Mouse (Mus musculus) kidney, postnatal 4 days (tissue): ENCODE data around the gene Kcnj4.

Experiments used
- DNase-seq, 2 experiments: peaks; one replicate each; pipeline ENCODE4 v3.0.0; 2021; ENCODE audit warnings: mixed read lengths in 2 of 2

Gene Kcnj4

DNA sequence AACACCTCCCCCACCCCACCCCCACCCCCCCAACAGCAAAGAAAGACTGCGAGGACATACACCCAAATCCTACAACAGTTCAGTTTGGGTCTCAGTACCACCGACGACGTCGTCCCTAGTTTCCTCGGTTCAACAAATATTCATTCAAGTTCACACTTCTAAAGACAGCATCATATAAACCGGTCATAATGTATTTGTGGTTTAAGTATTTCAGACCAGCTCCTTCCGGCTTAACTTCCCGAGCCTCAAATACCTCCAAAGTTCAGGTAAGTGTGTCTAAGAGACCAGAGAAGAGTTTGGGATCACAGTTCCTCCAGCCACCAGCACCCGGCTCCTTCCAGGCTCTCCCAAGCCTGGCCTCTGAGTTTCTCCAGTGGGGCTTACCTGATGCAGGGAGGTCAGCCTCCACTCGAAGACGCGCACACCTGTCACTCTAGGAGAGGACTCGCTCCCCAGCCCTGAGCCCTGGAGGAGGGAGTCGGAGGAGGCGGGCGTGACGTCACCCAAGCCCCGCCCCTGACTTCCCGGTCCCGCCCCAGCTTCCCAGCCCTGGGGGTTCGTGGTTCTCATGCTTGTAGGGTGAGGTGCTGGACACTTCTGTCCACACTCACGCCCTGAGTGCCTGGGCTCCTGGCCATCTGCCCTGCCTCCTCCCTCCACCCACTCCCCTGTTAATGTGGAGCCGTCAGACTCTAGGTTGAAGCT lies 49.8 kb downstream of the Kcnj4 start, which contains the start of gene Csnk1e:
Gene Csnk1e (minus strand): TSS at position 461 of the 705 bp plus-strand sequence.
- peak; percentile 80 to 85 for DNase-seq

DNA sequence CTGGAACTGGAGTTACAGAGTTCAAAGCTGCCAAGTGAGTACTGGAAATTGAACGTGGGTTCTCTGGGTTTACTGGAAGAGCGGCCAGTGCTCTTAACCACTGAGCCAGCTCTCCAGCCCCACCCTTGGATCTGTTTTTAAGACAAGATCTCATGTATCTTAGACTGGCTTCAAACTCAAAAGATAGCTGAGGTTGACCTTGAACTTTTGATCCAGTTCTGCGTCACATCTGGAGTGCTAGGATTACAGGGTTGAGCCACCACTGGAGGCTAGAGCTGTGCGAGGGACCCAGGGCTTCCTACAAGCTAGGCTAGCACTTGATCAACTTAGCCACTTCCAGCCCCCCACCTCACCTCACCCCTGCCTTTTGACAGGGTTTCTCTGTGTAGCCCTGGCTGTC lies 51.2 kb downstream of the Kcnj4 start:
- no peak for DNase-seq

DNA sequence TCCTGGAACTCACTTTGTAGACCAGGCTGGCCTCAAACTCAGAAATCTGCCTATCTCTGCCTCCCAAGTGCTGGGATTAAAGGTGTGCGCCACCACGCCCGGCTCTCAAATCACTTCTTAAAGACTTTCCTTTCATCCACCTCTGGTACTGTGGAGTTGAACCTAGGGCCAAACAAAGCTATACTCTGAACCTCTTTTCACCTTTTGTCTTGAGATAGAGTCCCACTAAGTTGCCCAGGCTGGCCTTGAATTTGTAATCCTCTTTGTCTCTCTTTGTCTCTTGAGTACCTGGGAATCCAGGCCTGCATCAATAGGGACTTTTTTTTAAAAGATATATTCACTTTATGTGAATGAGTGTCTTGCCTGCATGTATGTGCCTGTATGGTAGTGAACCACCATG lies 57.0 kb downstream of the Kcnj4 start:
- no peak for DNase-seq

DNA sequence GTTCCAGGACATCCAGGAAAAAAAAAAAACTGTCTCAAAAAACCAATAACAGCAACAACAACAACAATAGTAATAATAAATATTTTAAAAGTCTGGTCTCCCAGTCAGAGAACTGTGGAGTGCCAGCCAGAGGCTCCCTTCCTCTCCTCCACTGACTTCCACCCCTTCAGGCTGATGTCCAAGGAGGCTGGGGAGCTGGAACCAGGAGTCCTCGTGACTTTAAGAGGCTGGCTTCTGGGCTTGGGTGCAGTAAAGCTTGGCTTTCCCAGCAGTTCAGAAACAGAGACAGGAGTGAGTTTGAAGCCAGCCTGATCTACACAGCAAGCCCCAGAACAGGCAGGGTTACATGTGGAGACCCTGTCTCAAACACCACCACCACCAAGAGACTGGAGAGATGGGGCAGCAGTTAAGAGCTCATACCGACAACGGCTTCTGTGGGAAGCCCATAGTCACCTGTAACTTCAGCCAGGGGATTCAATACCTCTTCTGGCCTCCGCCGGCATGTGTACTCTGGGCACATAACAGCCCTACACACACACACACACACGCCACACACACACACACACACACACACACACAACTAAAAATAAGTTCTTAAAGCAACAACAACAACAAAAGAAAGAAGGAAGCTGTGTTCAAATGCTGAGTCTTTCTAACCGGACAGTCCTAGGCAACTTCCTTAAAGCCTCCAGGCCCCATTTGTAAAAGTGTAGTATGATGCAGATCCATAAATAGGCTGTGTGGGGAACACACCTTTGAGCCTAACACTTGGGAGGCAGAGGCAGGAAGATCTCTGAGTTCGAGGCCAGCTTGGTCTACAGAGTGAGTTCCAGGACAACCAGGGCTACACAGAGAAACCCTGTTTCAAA lies 59.0 kb downstream of the Kcnj4 start:
- no peak for DNase-seq

DNA sequence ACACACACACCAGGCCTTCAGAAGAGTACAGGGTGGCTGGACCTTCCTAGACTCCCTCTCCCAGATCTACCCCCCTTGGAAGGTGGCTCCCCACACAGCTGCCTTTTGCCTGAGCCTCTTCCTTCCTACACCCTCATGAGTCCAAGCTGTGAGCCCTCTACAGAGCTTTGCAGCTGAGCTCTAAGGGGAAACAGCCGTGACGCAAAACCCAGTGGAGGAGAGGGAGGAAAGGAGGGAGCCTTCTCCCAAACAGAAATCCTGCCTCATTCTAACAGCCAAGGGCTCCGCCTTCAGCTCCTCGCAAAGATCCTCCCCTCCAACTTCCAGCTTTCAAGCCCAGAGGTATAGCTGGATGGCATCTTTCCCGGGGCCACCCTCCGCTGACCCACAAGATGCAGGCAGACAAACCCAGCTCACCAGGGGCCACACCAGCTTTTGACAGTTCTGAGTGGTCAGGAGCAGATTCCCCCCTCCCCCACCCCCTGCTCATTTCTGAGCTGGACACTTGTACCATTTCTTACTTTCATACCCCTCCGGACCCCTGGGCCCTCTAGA lies 61.1 kb downstream of the Kcnj4 start:
- no peak for DNase-seq

DNA sequence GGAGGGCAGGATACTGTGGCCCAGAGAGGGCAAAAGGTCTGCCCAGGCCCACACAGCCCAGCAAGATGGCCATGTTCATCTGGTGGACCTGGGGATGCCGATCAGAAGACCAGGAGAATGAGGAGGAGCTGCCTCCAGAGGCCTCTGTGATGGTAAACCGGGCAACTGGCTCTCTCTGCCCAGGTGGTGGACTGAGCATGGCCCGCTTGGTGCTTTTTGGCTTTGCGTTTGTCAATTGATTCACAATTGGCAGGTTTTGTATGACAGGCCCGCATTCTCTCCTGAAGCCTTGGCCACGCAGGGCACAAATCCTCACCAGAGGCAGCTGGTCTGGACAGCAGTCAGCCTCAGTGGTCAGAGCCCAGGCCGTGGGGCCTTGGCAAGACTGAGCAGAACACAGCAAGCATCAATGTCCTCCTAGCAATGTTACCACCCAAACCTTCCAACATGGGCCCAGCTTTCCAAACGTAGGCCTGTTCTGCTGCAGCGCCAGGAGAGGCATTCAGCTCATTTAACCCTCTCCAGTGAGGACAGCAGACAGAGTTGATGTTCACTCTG lies 62.0 kb downstream of the Kcnj4 start:
- DNase-seq: no peak

DNA sequence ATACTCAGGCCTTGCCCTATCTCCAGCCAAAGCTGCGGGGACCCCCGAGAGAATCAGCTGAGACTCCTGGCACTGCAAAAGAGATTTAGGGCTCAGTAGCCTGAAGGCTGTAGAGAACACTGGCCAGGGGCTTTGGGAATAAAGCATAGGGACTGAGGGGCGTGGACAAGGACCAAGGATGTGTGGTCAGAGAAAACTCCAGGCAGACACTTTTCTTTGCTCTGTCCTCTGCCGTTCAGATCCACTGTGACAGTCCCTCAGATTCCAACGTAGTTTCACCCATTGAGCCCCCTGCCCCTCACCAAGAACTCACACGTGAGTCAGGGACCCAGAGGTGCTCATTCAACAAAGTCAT lies 62.8 kb downstream of the Kcnj4 start:
- DNase-seq: no peak

DNA sequence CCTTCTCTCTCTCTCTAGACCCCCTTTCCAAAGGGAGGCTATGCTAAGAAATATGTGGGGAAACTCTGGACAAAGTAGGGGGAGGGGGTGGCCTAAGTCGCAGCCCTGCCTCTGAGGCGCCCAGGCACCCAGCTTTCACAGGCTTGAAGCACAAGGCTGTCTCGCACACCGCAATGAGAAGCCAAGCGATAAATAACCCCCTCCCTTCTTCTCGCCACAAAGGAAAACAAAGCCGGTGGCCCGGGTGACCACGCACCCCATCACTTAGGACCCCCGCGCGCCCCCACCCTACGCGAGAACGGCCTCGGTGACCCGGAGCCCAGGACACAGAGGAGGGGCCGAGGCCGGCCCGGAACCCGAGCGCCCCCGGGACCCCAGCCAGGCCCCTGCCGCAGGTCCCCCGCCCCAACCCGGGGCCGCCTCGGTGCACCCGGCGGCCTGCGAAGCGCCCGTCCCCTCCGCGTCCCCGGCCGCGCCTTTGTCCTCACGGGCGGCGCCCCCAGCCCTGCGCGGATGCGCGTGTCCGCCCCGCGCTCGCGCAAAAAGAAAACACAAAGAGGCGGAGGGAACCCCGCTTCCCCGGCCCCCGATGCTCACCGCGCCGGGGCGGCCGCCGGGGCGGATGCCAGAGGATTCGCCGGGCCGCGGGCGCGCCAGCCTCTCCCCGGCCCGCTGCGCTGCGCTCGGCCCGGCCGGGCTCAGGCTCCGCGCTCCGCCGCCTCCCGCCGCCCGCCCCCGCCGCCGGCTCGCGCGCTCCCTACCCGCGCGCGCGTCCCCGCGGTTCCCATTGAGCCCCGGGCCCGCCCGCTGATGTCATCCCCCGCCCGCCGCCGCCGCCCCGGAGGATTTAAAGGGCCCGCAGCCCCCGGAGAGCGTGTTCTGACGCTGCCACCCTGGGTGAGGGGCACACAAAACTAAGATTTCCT lies 63.4 kb downstream of the Kcnj4 start:
- DNase-seq: peak; percentile 87 to 90

DNA sequence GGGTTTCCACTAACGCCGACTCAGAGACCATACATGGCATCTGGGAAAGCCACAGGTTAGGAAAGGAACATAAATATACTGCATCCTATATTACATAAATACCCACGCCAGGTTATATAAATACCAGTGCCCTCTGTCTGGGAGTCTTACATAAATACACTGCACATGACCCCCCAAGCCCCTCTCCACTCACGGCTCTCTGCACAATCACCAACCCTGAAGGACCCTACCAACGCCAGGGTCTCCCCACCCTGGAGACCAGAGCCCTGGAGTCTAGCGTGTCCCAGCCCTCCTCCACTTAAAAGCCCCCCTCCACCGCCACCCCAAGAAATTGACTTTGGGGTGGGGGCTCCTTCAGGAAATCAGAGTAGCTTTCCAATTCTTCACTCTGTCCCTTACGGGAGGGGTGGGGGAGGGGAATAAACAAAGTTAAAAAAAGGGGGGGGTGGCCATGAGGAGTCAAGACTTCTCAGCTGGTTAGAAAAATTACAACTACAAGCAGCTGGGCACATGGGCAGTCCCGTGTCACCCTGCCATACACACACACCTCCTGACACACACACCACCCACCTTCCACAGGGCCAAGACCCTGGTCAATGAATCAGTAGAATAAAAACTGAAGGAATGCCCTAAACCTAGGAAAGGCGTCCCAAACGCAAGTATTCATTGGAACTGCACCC lies 64.2 kb downstream of the Kcnj4 start:
- peak in 1 of 2 experiments; percentile 51 for DNase-seq

DNA sequence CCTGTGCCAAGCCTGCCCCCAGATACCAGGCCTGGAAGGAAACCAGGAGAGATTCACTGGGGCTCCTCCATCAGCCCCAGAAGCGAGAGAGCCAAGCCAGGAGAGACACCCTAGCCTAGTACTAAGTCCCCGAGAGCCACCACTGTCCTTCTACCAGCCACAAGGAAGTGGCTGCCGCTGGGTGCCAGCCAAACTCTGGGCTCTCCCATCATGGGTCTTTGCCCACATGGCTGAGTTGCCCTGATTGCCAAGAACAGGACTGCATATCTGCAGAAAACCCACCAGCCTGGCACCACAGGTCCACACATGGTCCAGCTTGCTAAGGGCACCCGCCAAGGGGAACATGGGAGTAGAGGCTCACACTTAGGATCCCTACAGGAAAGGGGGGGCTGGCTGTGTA lies 64.8 kb downstream of the Kcnj4 start:
- DNase-seq: peak; percentile 57 to 60

DNA sequence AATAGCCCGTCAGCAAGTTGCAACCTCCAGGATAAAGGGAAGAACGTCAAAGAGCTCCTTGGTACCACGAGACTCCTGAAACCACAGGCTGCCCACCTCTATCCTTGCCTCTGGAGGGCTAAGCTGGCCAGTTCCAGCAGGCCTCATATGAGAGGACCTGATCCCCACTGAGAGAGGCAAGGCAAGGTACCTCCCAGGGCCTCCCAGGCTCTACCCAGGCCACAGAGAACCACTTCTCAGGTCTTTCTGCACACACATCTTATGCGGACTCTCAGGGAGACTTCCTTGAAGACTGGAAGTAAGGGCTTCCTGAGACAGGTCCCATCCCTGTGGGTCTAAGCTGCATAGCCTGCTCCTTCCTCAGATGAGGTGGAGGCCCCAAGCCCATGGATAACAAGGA lies 65.7 kb downstream of the Kcnj4 start:
- no peak for DNase-seq

DNA sequence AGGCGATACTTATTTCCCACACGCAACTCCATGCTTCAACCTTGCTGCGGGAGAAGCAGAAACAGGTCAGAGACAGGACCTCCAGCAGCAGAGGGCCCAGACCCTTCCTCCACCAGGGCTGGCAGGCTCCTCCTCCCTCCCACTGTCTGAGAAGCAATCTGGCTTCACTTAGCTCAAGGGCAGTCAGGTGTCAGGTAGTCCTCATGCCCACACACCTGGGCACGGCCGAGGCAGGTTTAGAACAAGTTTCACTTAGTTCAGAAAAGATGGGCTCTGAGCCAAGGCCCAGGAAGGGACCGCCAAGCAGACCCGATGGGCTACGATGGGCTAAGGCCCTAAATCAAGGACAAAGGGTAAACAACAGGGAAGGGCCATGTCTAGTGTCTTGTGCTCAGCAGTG lies 66.2 kb downstream of the Kcnj4 start:
- peak in 1 of 2 experiments; percentile 38 for DNase-seq

DNA sequence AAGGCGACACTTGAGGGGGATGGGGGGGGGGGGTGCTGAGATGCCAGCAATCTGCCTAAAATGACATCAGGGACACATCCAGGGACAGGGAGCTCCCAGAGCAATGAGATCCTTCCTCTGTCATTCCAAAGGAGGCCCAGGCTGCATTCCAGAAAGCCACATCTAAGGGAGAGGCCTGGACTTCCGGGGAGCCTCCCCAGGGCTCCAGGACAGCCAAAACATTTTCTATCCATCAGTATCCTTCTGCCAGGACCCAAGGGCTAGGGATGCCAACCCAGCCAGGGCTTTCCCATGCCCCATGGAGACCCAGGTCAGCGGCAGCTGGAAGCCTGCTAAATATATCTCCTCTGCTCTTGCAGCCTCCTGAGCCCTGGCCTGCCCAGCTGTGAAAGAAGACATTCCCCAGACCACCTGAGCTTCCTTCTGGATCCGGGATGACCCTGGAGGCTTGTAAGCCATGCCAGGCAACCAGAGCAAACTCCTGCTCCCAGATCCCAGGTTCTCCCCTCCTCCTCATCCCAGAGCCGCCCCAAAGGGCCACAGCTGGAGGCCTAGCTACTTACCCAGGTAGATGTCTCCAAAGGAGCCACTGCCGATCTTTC lies 66.7 kb downstream of the Kcnj4 start:
- DNase-seq: peak in 1 of 2 experiments; percentile 45

DNA sequence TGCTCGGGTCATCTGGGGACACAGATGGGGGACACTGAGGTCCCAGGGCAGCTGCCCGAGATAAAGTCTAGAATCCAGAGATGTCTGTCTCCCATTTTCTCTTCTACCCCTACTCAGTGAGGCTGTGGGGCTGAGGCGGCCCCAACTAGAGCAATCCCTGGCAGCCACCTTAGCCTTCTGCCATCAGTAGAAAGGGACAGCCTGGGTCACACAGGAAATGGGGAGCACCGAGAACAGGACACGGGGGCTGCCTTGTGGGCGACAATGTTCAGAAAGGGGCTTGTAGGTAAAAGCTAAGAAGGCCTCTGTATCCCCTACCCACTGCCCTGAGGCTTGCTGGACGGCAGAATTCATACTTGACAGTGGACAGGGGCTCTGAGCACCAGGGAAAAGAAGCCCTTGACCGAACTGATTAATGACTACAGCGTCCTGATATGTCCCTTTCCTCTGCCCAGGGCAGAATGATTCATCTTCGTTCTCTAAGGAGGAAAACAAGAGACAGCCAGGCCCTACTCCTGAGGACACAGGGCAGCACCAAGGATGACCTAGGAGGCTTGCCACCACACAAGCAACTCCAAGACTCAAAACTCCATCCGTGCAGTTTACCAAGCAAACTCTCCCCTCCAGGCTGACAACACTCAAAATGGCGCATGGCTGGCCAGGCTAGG lies 67.4 kb downstream of the Kcnj4 start:
- no peak for DNase-seq

DNA sequence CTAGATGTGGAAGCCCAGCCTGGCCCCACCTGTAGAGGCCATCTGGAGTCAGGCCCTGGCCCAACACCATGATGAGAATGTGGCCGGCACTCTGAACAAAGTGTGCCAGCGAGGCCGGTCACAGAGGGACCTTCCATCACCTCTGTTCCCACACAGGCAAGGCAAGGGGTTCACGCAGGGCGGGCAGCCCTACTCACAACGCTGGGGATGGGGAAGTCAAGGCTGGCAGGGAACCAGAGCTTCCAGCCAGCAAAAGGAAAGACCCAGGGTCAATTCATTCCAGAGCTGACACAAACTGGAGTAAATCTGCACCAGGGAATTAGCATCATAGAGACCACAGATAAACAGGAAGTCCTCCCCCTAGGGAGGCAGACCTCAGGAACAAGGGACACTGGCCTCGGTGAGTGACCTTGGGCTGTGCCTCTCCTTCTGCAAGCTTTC lies 68.5 kb downstream of the Kcnj4 start:
- peak in 1 of 2 experiments; percentile 45 for DNase-seq

DNA sequence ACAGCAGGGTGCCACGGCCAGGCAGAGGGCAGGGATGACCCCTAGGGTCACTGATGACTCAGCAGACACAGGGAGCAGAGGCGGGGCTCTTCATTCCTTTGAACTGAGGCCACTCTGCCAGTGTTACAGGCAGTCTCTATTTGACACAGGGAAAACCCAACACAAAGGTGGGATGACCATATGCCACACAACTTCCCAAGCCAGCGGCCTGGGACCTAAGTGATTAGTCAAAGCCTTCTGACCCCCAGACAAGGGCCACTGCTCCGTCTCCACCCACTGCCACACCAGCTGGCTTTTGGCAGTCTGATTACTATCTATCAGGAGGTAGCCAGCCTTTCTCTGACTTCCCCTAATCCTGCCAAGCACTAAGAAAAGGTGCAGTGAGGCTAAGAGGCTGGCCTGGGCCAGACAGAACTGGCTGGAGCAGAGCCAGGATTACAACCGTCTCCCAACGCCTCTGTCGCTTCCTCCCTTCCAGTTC lies 69.8 kb downstream of the Kcnj4 start:
- peak; percentile 58 to 71 for DNase-seq
